Mouse (Mus musculus): ENCODE data around the gene Mpp2.

DNA sequence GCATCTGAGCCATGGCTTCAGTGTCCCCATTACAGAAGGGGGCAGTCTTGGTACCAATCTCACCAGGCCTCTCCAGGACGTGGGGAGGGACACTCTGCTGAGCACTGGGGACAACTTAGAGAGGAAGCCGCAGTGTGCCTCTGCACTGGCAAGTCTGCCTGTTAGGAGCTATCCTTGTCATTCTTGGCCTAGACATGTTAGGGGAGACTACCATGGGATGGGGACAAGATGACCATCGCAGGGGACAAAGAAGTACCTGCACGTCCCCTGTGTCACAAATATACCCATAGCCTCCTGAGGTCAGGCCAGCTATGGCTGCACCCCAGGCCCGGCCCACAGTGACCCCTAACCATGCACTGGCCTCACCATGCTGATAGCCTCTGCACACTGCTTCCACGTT, 44.9 kb downstream of the Mpp2 start:
- TF ChIP-seq CTCF (IDR thresholded peaks at IDR 0.05; ENCODE audit: control insufficient read depth, insufficient read depth, insufficient replicate concordance, low read depth, low read length) (no peak), POLR2A (IDR thresholded peaks at IDR 0.05; ENCODE audit: control insufficient read depth, low read depth, low read length) (no peak)

Measured in testis, adult 2 months (tissue).